ENCODE assay signal across 28 mouse cellular contexts in the genomic region with DNA sequence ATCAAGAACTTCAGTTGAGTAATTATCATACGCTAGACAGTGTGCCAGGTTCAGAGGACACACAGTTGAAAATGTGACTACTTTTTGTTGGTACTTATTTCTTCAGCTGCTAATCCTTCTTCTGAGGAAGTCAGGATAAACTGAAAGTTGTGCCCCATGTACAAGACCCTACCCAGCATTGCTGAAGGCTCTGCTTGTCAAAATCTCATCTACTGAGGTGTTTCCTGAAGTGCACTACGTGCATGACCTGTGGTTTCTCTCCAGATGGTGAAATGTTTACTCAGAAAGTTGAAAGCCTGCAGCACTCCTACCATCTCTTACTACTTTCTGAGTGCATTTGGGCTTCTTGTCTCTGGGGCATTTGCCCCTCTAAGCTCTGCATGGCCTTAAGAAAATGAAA.
"Had no signal": no experiment of that assay in that cellular context is flagged by ENCODE, and none has a peak within 500 bp of the region (broad histone marks: within the 10 kb centered on the region; RNA-seq: fewer than 3 reads in every experiment).

No protein-coding gene starts in this region.

- H3K4me3 ChIP-seq: embryonic facial prominence, embryonic 10.5 days; embryonic facial prominence, embryonic 12.5 days; embryonic facial prominence, embryonic 13.5 days; embryonic facial prominence, embryonic 15.5 days; erythroblast, embryonic 14.5 days; forebrain, embryonic 10.5 days; forebrain, embryonic 12.5 days; forebrain, embryonic 13.5 days; forebrain, embryonic 15.5 days; gastrocnemius, adult 2 months had no signal

- H3K9ac ChIP-seq: embryonic facial prominence, embryonic 12.5 days; embryonic facial prominence, embryonic 13.5 days; embryonic facial prominence, embryonic 15.5 days; forebrain, embryonic 12.5 days; forebrain, embryonic 13.5 days; forebrain, embryonic 15.5 days; forebrain, postnatal 0 days had no signal

- H3K4me1 ChIP-seq: embryonic facial prominence, embryonic 12.5 days; embryonic facial prominence, embryonic 13.5 days; embryonic facial prominence, embryonic 15.5 days; forebrain, embryonic 12.5 days; forebrain, embryonic 13.5 days; forebrain, embryonic 15.5 days had no signal

- H3K27me3 ChIP-seq: embryonic facial prominence, embryonic 12.5 days; embryonic facial prominence, embryonic 13.5 days; embryonic facial prominence, embryonic 15.5 days; forebrain, embryonic 12.5 days; forebrain, embryonic 13.5 days; forebrain, embryonic 15.5 days had no signal

- ATAC-seq: forebrain, embryonic 13.5 days; forebrain, embryonic 14.5 days; forebrain, embryonic 15.5 days; forebrain, embryonic 16.5 days; forebrain, postnatal 0 days had no signal

- H3K36me3 ChIP-seq: embryonic facial prominence, embryonic 10.5 days; embryonic facial prominence, embryonic 12.5 days; embryonic facial prominence, embryonic 13.5 days; embryonic facial prominence, embryonic 15.5 days; forebrain, embryonic 10.5 days; forebrain, embryonic 12.5 days; forebrain, embryonic 15.5 days had no signal

- H3K4me2 ChIP-seq: embryonic facial prominence, embryonic 12.5 days; embryonic facial prominence, embryonic 13.5 days; embryonic facial prominence, embryonic 15.5 days; forebrain, embryonic 12.5 days; forebrain, embryonic 13.5 days; forebrain, embryonic 15.5 days had no signal

- DNase-seq: cerebellum, adult 2 months; cerebellum, adult 8-10 months; cerebellum, adult 9-10 months; cerebellum, adult 9-11 months; cerebellum, postnatal 10 days; cerebellum, postnatal 14 days; cerebellum, postnatal 25 days; cerebellum, postnatal 36 days; embryo, embryonic 11 days; forebrain, postnatal 0 days; gastrocnemius, adult 2 months; gastrocnemius, postnatal 10 days; gastrocnemius, postnatal 14 days; gastrocnemius, postnatal 25 days; gastrocnemius, postnatal 36 days; heart, adult 11 months; heart, adult 18-20 months had no signal

- H3K27ac ChIP-seq: embryonic facial prominence, embryonic 10.5 days; embryonic facial prominence, embryonic 12.5 days; embryonic facial prominence, embryonic 13.5 days; embryonic facial prominence, embryonic 15.5 days; forebrain, embryonic 10.5 days; forebrain, embryonic 12.5 days; forebrain, embryonic 13.5 days; forebrain, embryonic 15.5 days; gastrocnemius, adult 2 months had no signal

- H3K9me3 ChIP-seq: embryonic facial prominence, embryonic 10.5 days; embryonic facial prominence, embryonic 12.5 days; embryonic facial prominence, embryonic 13.5 days; embryonic facial prominence, embryonic 15.5 days; forebrain, embryonic 10.5 days; forebrain, embryonic 12.5 days; forebrain, embryonic 13.5 days; forebrain, embryonic 15.5 days had no signal
